Mouse (Mus musculus) bone marrow macrophage, adult 2 months (primary cell): ENCODE data around the gene Nsun2. TPM values are rescaled to one million over a fixed set of nuclear protein-coding genes. Genes with fewer than 3 reads are reported as not detected.

Experiments
- H3K27ac ChIP-seq: 2 replicates; pipeline ENCODE4 v1.5.1; 2012; ENCODE audit warnings: low read depth, low read length; ENCODE audit not compliant: insufficient read depth
- H3K4me1 ChIP-seq: 2 replicates; pipeline ENCODE4 v1.6.1; 2012; ENCODE audit warnings: low read length; ENCODE audit not compliant: control insufficient read depth, insufficient read depth
- H3K4me3 ChIP-seq: 2 replicates; pipeline ENCODE4 v1.5.1; 2012; ENCODE audit warnings: mild to moderate bottlenecking, low read length, moderate library complexity; ENCODE audit not compliant: insufficient read depth
- CTCF ChIP-seq: IDR thresholded peaks from 2 replicates; pipeline ENCODE4 v1.5.1; 2012; ENCODE audit warnings: low read depth, mild to moderate bottlenecking, low read length, moderate library complexity
- POLR2A ChIP-seq: IDR thresholded peaks from 2 replicates; pipeline ENCODE4 v1.6.1; 2012; ENCODE audit warnings: mild to moderate bottlenecking, low read depth, low read length, borderline replicate concordance
- polyA plus RNA-seq: library from polyadenylated mRNA; stranded (reverse); fragments of >200 nt; gene quantifications from 2 replicates; pipeline ENCODE4 v1.2.4, GENCODE M21; 2012; ENCODE audit not compliant: missing spikeins, insufficient read depth, insufficient read length

Nsun2 gene
- polyA plus RNA-seq, 1 experiment: 33.6 TPM

DNA sequence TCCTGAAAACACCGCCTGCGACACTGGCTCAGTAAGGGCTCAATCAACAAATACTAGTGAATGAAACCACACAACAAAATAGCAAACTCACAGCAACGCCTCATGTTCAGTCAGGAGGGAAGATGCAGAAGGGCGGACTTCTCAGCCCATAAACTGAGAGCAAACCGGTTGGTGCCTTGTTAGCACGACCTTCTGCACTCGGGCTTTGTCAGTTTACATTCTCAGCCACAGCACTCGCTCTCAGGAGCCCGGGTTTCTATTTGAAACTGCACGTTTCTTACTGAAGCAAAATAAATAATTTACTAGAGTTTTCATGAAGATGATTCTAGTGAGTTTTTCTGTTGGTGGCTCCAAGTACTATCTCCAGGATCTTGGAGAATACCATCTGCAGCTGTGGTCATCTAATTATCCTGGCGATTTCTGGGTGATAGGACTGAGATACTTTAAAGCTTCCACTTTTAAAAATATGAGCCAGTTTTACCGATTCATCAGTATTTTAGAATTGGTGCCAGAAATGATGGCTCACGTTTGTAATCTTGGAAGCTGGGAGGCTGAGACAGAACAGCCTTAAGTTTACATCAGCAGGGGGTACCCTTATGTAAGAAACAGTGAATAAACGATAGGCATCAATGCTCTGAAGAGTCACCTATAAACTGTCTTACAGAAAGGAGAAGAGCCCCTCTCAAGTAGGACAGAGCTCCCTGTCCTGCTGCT, 9.9 kb upstream of the Nsun2 start:
- Histone ChIP-seq H3K4me3 (no peak overlapping the region), H3K4me1 (peaks cover 30% of the 10 kb centered on the region), H3K27ac (no peak overlapping the region)
- TF ChIP-seq POLR2A (no peak), CTCF (no peak)

DNA sequence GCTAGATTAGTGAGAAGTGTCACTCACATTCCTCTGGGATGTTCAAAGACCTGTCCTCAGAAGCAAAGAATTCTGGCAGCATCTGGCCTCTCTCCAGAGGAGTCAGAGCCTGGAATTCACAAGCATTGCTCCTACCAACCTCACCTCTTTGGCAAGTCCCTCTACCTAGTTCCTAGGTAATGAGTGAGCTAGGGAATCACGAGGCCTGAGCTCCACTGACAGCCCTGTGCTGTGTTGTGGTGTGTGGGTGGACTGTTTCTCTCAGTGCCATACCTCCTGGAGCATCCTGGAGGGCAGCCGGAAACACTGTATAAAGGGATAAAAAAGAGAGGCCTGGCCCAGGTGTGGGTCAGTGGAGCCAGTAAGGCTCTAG, 9.4 kb upstream of the Nsun2 start:
- H3K27ac ChIP-seq: no peak overlapping the region
- H3K4me3 ChIP-seq: no peak overlapping the region
- peaks cover 31% of the 10 kb centered on the region for H3K4me1 ChIP-seq
- TF ChIP-seq CTCF (no peak), POLR2A (no peak)

DNA sequence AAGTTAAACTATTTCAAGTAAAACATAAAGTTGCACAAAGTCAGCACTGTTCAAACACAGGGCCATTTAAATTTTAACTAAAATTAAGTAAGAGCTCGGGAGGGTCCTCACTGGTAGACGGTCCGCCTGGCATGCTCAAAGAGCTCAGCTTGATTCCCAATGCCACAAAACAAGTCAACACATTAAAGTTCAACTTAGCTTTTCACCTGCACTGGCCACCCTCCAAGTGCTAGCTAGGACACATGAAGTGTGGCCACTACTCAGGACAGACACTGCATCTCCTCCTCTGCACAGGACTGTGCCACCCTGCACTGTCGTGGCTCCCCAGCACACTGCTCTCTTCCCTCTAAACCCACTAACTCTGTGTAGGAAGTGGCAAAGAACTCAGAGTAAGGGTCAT, 7.7 kb upstream of the Nsun2 start:
- Histone ChIP-seq H3K4me3 (peak overlapping the region; percentile 28), H3K4me1 (peaks cover 28% of the 10 kb centered on the region), H3K27ac (no peak overlapping the region)
- TF ChIP-seq POLR2A (no peak), CTCF (no peak)

GRCm38 (mm10) chr13:69528531-69528930, 5.0 kb upstream of the Nsun2 start:
- TF ChIP-seq POLR2A (no peak), CTCF (no peak)
- H3K4me1 ChIP-seq: peaks cover 42% of the 10 kb centered on the region
- no peak overlapping the region for H3K27ac ChIP-seq
- H3K4me3 ChIP-seq: no peak overlapping the region

DNA sequence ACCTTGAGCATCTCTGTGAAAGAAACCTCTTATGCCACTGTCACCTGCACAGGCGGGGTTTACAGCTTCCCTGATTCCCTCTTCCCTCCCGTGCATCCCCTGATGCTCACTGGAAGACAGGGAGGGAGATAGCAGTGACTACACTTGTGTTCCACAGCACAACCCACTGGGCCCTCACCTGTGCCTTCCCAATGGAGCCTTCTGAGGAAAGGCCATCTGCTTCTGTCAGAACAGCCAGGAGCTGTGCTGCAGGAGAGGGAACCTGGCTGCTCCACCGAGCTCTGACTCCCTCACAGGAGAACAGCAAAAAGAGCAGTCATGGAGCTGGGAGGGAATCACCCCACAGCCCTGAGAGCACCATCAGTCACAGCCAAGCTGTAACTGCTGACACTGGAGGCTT, 3.4 kb upstream of the Nsun2 start:
- H3K4me1 ChIP-seq: peaks cover 39% of the 10 kb centered on the region
- no peak overlapping the region for H3K27ac ChIP-seq
- no peak overlapping the region for H3K4me3 ChIP-seq
- TF ChIP-seq POLR2A (no peak), CTCF (no peak)

DNA sequence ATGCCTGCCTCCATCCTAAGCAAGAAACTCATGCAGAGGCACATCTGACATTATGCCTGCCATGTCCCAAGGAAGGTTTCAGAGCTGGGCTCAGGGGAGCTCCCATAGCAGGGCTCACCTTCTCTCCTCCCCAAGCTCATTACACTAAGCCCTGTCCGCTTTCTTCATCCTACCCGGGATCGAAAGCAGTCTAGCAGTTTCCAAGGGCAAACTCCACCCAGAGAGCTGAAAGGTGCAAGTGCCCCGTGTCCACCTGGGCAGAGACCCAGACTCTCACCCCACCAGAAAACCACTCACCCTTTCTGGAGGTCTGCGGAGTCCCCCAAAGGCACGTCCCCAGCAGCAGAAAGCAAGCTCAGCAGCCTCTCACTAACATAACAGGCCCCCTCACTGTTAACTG, 2.6 kb upstream of the Nsun2 start:
- Histone ChIP-seq H3K4me3 (no peak overlapping the region), H3K4me1 (peaks cover 38% of the 10 kb centered on the region), H3K27ac (no peak overlapping the region)
- no peak for TF ChIP-seq CTCF
- no peak for TF ChIP-seq POLR2A

GRCm38 (mm10) chr13:69531431-69531830, 2.1 kb upstream of the Nsun2 start:
- H3K4me1 ChIP-seq: peaks cover 36% of the 10 kb centered on the region
- peak overlapping the region; percentile 89 for H3K4me3 ChIP-seq

DNA sequence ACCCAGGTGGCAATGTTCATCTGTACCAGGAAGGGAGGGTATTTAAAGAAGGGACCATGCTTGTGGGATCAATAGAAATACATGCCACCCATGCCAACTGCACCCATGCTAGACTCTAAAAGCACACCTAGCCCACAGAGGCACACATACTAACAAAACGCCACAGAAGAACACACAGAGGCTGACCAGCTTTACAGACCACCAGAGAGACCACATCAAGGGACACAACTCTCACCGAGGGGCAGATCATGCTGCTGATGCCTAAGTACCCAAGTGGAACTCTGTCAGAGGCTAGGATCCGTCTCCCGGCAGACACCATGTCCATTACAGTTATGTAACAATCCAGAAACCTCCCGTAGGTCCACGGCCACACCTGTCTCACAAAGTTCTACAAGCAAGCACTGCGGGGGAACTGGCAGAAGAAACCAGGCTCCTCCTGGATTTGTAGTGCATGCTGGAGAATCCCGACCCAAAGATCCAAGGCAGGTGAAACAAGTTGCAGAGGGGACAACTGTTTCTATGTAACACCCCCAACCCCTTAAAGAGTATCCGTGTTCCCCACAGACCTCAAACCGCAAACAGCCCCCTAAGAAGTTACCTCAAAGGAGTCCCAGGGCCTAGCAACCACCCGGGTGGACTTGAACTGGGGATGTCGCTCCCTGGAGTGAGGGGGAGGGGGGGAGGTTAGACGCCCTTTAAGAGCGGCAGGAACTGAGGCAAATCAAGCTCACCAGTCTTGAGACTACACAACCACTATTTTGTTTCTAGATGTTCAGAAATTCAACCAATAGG, 1.2 kb upstream of the Nsun2 start:
- Histone ChIP-seq H3K4me3 (peak overlapping the region; percentile 89), H3K27ac (no peak overlapping the region), H3K4me1 (peaks cover 30% of the 10 kb centered on the region)
- TF ChIP-seq POLR2A (no peak), CTCF (no peak)

More at GRCm38 (mm10) chr13:69531431-69531830, 2.1 kb upstream of the Nsun2 start:
- no peak for TF ChIP-seq POLR2A
- no peak for TF ChIP-seq CTCF
- H3K27ac ChIP-seq: no peak overlapping the region

DNA sequence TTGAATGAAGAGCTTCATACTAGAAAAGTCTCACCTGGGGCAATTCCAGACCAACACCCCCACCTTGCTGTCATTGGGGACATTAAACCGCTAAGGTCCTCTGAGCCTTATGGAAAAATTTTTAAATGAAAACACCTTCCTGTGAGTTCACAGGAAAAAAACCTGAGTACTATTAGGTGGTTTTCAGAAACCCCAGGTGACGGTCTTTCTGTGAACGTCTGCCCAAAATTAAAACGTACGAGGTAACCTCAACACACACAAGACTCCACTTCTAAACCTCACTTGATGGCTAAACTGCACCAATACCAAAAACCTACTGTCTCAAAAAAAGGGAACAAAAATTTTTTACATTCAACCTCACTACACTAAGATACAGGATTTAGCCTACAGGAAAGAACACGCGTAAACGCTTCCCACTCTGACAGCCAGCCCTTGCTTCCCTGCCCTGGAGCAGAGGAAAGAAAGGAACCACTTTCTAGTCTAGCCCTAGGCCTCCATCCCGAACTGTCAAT, 597 bp upstream of the Nsun2 start:
- no peak for TF ChIP-seq CTCF
- no peak for TF ChIP-seq POLR2A
- Histone ChIP-seq H3K27ac (peak overlapping the region; percentile 58), H3K4me1 (peaks cover 29% of the 10 kb centered on the region), H3K4me3 (peak overlapping the region; percentile 89)

DNA sequence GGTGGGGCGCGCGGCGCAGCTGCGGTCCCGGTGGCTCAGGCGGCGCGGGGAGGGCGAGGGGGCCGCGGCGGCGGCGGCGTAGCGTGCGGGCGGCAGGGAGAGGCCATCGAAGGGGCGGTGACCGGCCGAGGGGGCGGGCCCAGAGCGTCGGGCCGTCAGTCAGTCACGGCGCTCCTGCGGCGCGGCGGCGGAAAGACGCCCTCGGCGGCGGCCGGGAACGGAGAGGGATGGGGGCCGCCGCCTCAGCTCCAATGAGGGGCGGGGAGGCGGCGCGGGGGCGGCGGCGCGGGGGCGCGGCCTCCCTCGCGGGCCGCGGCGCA, 748 bp downstream of the Nsun2 start, which contains the start of gene Tent4a:
Gene Tent4a (minus strand): TSS at position 284 of the 320 bp plus-strand sequence.
- H3K4me1 ChIP-seq: peaks cover 28% of the 10 kb centered on the region

More for the DNA sequence above, 748 bp downstream of the Nsun2 start, which contains the start of gene Tent4a:
- TF ChIP-seq POLR2A (no peak), CTCF (no peak)
- H3K4me3 ChIP-seq: peak within 1 kb of the TSS; percentile 96
- H3K27ac ChIP-seq: peak within 1 kb of the TSS; percentile 76
